In genomic region chr11:105202403-105202802, GRCm38 (mm10) we compare ENCODE assay signal across 13 mouse cellular contexts. TPM values are rescaled to one million over a fixed set of nuclear protein-coding genes. Genes with fewer than 3 reads are reported as not detected.
DNase-seq lines count a peak whose midpoint lies in the region; ATAC-seq and TF ChIP-seq lines count a peak whose summit lies in the region.
"Had no signal": no experiment of that assay in that cellular context is flagged by ENCODE, and none has a peak within 500 bp of the region (broad histone marks: within the 10 kb centered on the region; RNA-seq: fewer than 3 reads in every experiment).

No protein-coding gene starts in this region.

- intact Hi-C loops in heart, adult 2 months (cut with DNase I): no loop called here
- intact Hi-C loops in heart, postnatal 25 days (cut with DNase I): no loop called here

- no peak overlapping the region for H3K4me3 ChIP-seq in heart, adult 2 months
- no peak overlapping the region for H3K4me3 ChIP-seq in midbrain, postnatal 0 days (ENCODE audit: low read depth, low read length)
- H3K4me3 ChIP-seq in midbrain, embryonic 13.5 days (replicated peaks): no peak overlapping the region

- no peak for TF ChIP-seq EP300 in heart, adult 2 months (IDR thresholded peaks at IDR 0.05; ENCODE audit: insufficient read depth, low read depth, low read length)

- TF ChIP-seq POLR2A in heart, adult 2 months (IDR thresholded peaks at IDR 0.05; ENCODE audit: insufficient read depth, low read depth, low read length): no peak

- WGBS in heart, adult 2 months: 56% methylated on average over 3 of the region's 3 CpGs
- WGBS in midbrain, postnatal 0 days: 62% methylated on average over 3 of the region's 3 CpGs
- WGBS in midbrain, embryonic 13.5 days: 60% methylated on average over 3 of the region's 3 CpGs

- peaks cover 9% of the 10 kb centered on the region for H3K36me3 ChIP-seq in heart, adult 2 months (ENCODE audit: control insufficient read depth, insufficient read depth, low read length)
- H3K36me3 ChIP-seq in midbrain, postnatal 0 days (ENCODE audit: insufficient read depth, low read length): no peaks in the 10 kb centered on the region
- H3K36me3 ChIP-seq in midbrain, embryonic 13.5 days: no peaks in the 10 kb centered on the region

- H3K4me1 ChIP-seq in heart, adult 2 months (ENCODE audit: control insufficient read depth, insufficient read depth, low read length): peaks cover 1% of the 10 kb centered on the region
- no peaks in the 10 kb centered on the region for H3K4me1 ChIP-seq in midbrain, postnatal 0 days (ENCODE audit: insufficient read depth, low read length)
- H3K4me1 ChIP-seq in midbrain, embryonic 13.5 days (replicated peaks): peaks cover 10% of the 10 kb centered on the region

- no peak for DNase-seq in heart, adult 2 months
- DNase-seq in heart, postnatal 25 days (ENCODE audit: low spot score): no peak
- DNase-seq in midbrain, postnatal 0 days (ENCODE audit: low spot score): no peak
- peak; percentile 66 for DNase-seq in R1 (ENCODE audit: low read depth, low spot score)
- DNase-seq in urinary bladder, postnatal 25 days (ENCODE audit: low spot score): no peak
- no peak for DNase-seq in right cerebral cortex, postnatal 10 days (ENCODE audit: low spot score in 2 of 2)
- DNase-seq: cerebellum, adult 9-11 months had no signal

- no peak for ATAC-seq in midbrain, postnatal 0 days (ENCODE audit: low FRiP score)
- ATAC-seq in midbrain, embryonic 13.5 days: no peak
- ATAC-seq in megakaryocyte-erythroid progenitor cell, adult 5-6 weeks (replicated peaks; ENCODE audit: low FRiP score, low TSS enrichment, poor library complexity, severe bottlenecking): peak; percentile 66

- H3K27ac ChIP-seq in heart, adult 2 months: no peak overlapping the region
- H3K27ac ChIP-seq in midbrain, postnatal 0 days (ENCODE audit: low read depth, low read length): no peak overlapping the region
- H3K27ac ChIP-seq in midbrain, embryonic 13.5 days: no peak overlapping the region

- peaks cover 4% of the 10 kb centered on the region for H3K79me2 ChIP-seq in heart, adult 2 months (replicated peaks; ENCODE audit: control insufficient read depth, insufficient read depth, low read length)

- no peak overlapping the region for H3K9ac ChIP-seq in heart, adult 2 months (ENCODE audit: low read depth, low read length)
- H3K9ac ChIP-seq in midbrain, postnatal 0 days (replicated peaks; ENCODE audit: low read length, poor library complexity, severe bottlenecking): no peak overlapping the region
- no peak overlapping the region for H3K9ac ChIP-seq in midbrain, embryonic 13.5 days (replicated peaks)

- peak; percentile 51 for TF ChIP-seq CTCF in heart, adult 2 months (IDR thresholded peaks at IDR 0.05)
- TF ChIP-seq CTCF in midbrain, postnatal 0 days (IDR thresholded peaks at IDR 0.05): peak; percentile 38

- H3K27me3 ChIP-seq in heart, adult 2 months (ENCODE audit: control insufficient read depth, insufficient read depth, low read length): no peaks in the 10 kb centered on the region
- H3K27me3 ChIP-seq in midbrain, postnatal 0 days (ENCODE audit: insufficient read depth, low read length): no peaks in the 10 kb centered on the region
- H3K27me3 ChIP-seq in midbrain, embryonic 13.5 days: no peaks in the 10 kb centered on the region

- H3K4me2 ChIP-seq in midbrain, postnatal 0 days (ENCODE audit: low read depth, low read length, poor library complexity, severe bottlenecking): no peak overlapping the region
- H3K4me2 ChIP-seq in midbrain, embryonic 13.5 days (replicated peaks): no peak overlapping the region

- no peaks in the 10 kb centered on the region for H3K9me3 ChIP-seq in midbrain, postnatal 0 days (ENCODE audit: low read length)
- no peaks in the 10 kb centered on the region for H3K9me3 ChIP-seq in midbrain, embryonic 13.5 days

RNA-seq across cellular contexts. Expression of gene Tlk2, which starts 23.8 kb away (rescaled TPM):
- total RNA-seq in heart, adult 2 months (2021): 10 to 100 TPM; 35.9 to 41.9 TPM
- 11.5 and 20.2 TPM in 2 replicates for polyA plus RNA-seq in heart, adult 2 months (2012; rRNA removed)
- 10 to 100 TPM; 38.7 to 44.2 TPM for total RNA-seq in heart, postnatal 25 days (2021)
- 66.5 and 81.1 TPM in 2 replicates for total RNA-seq in midbrain, postnatal 0 days (2014; rRNA removed)
- polyA plus RNA-seq in midbrain, postnatal 0 days (2015; fragmentation: Nextera tagmentation; extraction: Ambion mirVana): 12.3 and 15.3 TPM in 2 replicates
- polyA plus RNA-seq in midbrain, embryonic 13.5 days (2015; fragmentation: Nextera tagmentation; extraction: Ambion mirVana): 23.6 and 24.7 TPM in 2 replicates
- total RNA-seq in megakaryocyte-erythroid progenitor cell, adult 5-6 weeks (2014; fragmentation: Nextera tagmentation): 42.9 and 52.9 TPM in 2 replicates
- 87.4 and 94.0 TPM in 2 replicates for total RNA-seq in megakaryocyte-erythroid progenitor cell, adult 5-6 weeks (2017)

RNA-seq across cellular contexts. Expression of gene Gm10842, which starts 55.7 kb away (rescaled TPM):
- total RNA-seq in heart, adult 2 months (2021): not detected
- polyA plus RNA-seq in heart, adult 2 months (2012; rRNA removed): not detected in 2 replicates
- not detected for total RNA-seq in heart, postnatal 25 days (2021)
- not detected in 2 replicates for total RNA-seq in midbrain, postnatal 0 days (2014; rRNA removed)
- polyA plus RNA-seq in midbrain, postnatal 0 days (2015; fragmentation: Nextera tagmentation; extraction: Ambion mirVana): not detected in 2 replicates
- polyA plus RNA-seq in midbrain, embryonic 13.5 days (2015; fragmentation: Nextera tagmentation; extraction: Ambion mirVana): not detected in 2 replicates
- total RNA-seq in megakaryocyte-erythroid progenitor cell, adult 5-6 weeks (2014; fragmentation: Nextera tagmentation): not detected in 2 replicates
- not detected in 2 replicates for total RNA-seq in megakaryocyte-erythroid progenitor cell, adult 5-6 weeks (2017)
- total RNA-seq: granulocyte monocyte progenitor cell, adult 5-6 weeks; left cerebral cortex, adult 18-20 months; neutrophil, adult 5-6 weeks had no signal
- polyA plus RNA-seq: stomach, embryonic 14.5 days had no signal
